Mouse (Mus musculus): ENCODE results near the gene Krt12. TPM values are rescaled to one million over a fixed set of nuclear protein-coding genes. Genes with fewer than 3 reads are reported as not detected.

The Krt12 gene
- polyA plus RNA-seq, 1 experiment from 2014 or later: 0.14 TPM

GRCm38 (mm10) chr11:99391375-99391774 lies 30.7 kb downstream of the Krt12 start:
- 87% methylated on average over 6 of the region's 6 CpGs for WGBS
- Histone ChIP-seq H3K27me3 (ENCODE audit: control insufficient read depth, insufficient read depth, low read depth, low read length) (no peaks in the 10 kb centered on the region), H3K9ac (ENCODE audit: low read depth, low read length) (no peak overlapping the region), H3K9me3 (replicated peaks; ENCODE audit: control insufficient read depth, low read length, poor library complexity, severe bottlenecking) (no peaks in the 10 kb centered on the region), H3K36me3 (ENCODE audit: control insufficient read depth, insufficient read depth, low read length) (no peaks in the 10 kb centered on the region), H3K4me3 (ENCODE audit: low read depth, low read length) (no peak overlapping the region), H3K4me2 (ENCODE audit: low read length) (no peak overlapping the region), H3K4me1 (ENCODE audit: control insufficient read depth, insufficient read depth, low read length) (peaks cover 4% of the 10 kb centered on the region), H3K27ac (ENCODE audit: low read length) (no peak overlapping the region)
- no peak for ATAC-seq

GRCm38 (mm10) chr11:99390866-99391265 lies 31.2 kb downstream of the Krt12 start:
- no peak overlapping the region for H3K27ac ChIP-seq (ENCODE audit: low read length)
- 82% methylated on average over 7 of the region's 7 CpGs for WGBS
- H3K4me1 ChIP-seq (ENCODE audit: control insufficient read depth, insufficient read depth, low read length): peaks cover 4% of the 10 kb centered on the region
- no peak overlapping the region for H3K9ac ChIP-seq (ENCODE audit: low read depth, low read length)
- H3K9me3 ChIP-seq (replicated peaks; ENCODE audit: control insufficient read depth, low read length, poor library complexity, severe bottlenecking): no peaks in the 10 kb centered on the region
- no peak overlapping the region for H3K4me3 ChIP-seq (ENCODE audit: low read depth, low read length)
- ATAC-seq: no peak
- no peak overlapping the region for H3K4me2 ChIP-seq (ENCODE audit: low read length)
- no peaks in the 10 kb centered on the region for H3K36me3 ChIP-seq (ENCODE audit: control insufficient read depth, insufficient read depth, low read length)
- no peaks in the 10 kb centered on the region for H3K27me3 ChIP-seq (ENCODE audit: control insufficient read depth, insufficient read depth, low read depth, low read length)

- no peak for ATAC-seq
- H3K9ac ChIP-seq (ENCODE audit: low read depth, low read length): no peak within 1 kb of the TSS
- H3K9me3 ChIP-seq (replicated peaks; ENCODE audit: control insufficient read depth, low read length, poor library complexity, severe bottlenecking): no peaks in the 10 kb centered on the region
- no peak within 1 kb of the TSS for H3K4me3 ChIP-seq (ENCODE audit: low read depth, low read length)
- WGBS: 82% methylated on average over 4 of the region's 4 CpGs
- H3K4me1 ChIP-seq (ENCODE audit: control insufficient read depth, insufficient read depth, low read length): peaks cover 9% of the 10 kb centered on the region
- no peak within 1 kb of the TSS for H3K4me2 ChIP-seq (ENCODE audit: low read length)
- H3K36me3 ChIP-seq (ENCODE audit: control insufficient read depth, insufficient read depth, low read length): no peaks in the 10 kb centered on the region
- H3K27ac ChIP-seq (ENCODE audit: low read length): no peak within 1 kb of the TSS
- H3K27me3 ChIP-seq (ENCODE audit: control insufficient read depth, insufficient read depth, low read depth, low read length): no peaks in the 10 kb centered on the region
These were observed 32.8 kb downstream of the Krt12 start, which contains the start of gene Krt10 for GRCm38 (mm10) chr11:99389264-99389663. Krt10 (minus strand) TSS chr11:99389364.

GRCm38 (mm10) chr11:99388661-99389060 lies 33.4 kb downstream of the Krt12 start:
- no peak for ATAC-seq
- 90% methylated on average over 18 of the region's 18 CpGs for WGBS
- H3K4me3 ChIP-seq (ENCODE audit: low read depth, low read length): no peak overlapping the region

GRCm38 (mm10) chr11:99385813-99386721 lies 36.0 kb downstream of the Krt12 start:
- ATAC-seq: peak; percentile 93
- Histone ChIP-seq H3K36me3 (ENCODE audit: control insufficient read depth, insufficient read depth, low read length) (no peaks in the 10 kb centered on the region), H3K27ac (ENCODE audit: low read length) (peak overlapping the region; percentile 95), H3K4me1 (ENCODE audit: control insufficient read depth, insufficient read depth, low read length) (peaks cover 9% of the 10 kb centered on the region), H3K27me3 (ENCODE audit: control insufficient read depth, insufficient read depth, low read depth, low read length) (no peaks in the 10 kb centered on the region), H3K4me2 (ENCODE audit: low read length) (peak overlapping the region; percentile 69), H3K4me3 (ENCODE audit: low read depth, low read length) (peak overlapping the region; percentile 62), H3K9me3 (replicated peaks; ENCODE audit: control insufficient read depth, low read length, poor library complexity, severe bottlenecking) (no peaks in the 10 kb centered on the region), H3K9ac (ENCODE audit: low read depth, low read length) (peak overlapping the region; percentile 77)
- WGBS: 2% methylated on average over 71 of the region's 71 CpGs

More at GRCm38 (mm10) chr11:99388661-99389060, 33.4 kb downstream of the Krt12 start:
- no peaks in the 10 kb centered on the region for H3K36me3 ChIP-seq (ENCODE audit: control insufficient read depth, insufficient read depth, low read length)
- no peak overlapping the region for H3K9ac ChIP-seq (ENCODE audit: low read depth, low read length)
- no peaks in the 10 kb centered on the region for H3K27me3 ChIP-seq (ENCODE audit: control insufficient read depth, insufficient read depth, low read depth, low read length)
- H3K27ac ChIP-seq (ENCODE audit: low read length): no peak overlapping the region
- H3K4me2 ChIP-seq (ENCODE audit: low read length): no peak overlapping the region
- peaks cover 9% of the 10 kb centered on the region for H3K4me1 ChIP-seq (ENCODE audit: control insufficient read depth, insufficient read depth, low read length)
- H3K9me3 ChIP-seq (replicated peaks; ENCODE audit: control insufficient read depth, low read length, poor library complexity, severe bottlenecking): no peaks in the 10 kb centered on the region

GRCm38 (mm10) chr11:99379568-99379967 lies 42.5 kb downstream of the Krt12 start:
- Histone ChIP-seq H3K27ac (ENCODE audit: low read length) (no peak overlapping the region), H3K27me3 (ENCODE audit: control insufficient read depth, insufficient read depth, low read depth, low read length) (no peaks in the 10 kb centered on the region), H3K4me3 (ENCODE audit: low read depth, low read length) (no peak overlapping the region), H3K4me2 (ENCODE audit: low read length) (no peak overlapping the region), H3K4me1 (ENCODE audit: control insufficient read depth, insufficient read depth, low read length) (peaks cover 1% of the 10 kb centered on the region), H3K36me3 (ENCODE audit: control insufficient read depth, insufficient read depth, low read length) (no peaks in the 10 kb centered on the region), H3K9ac (ENCODE audit: low read depth, low read length) (no peak overlapping the region), H3K9me3 (replicated peaks; ENCODE audit: control insufficient read depth, low read length, poor library complexity, severe bottlenecking) (no peaks in the 10 kb centered on the region)
- 10% methylated on average over 5 of the region's 5 CpGs for WGBS
- no peak for ATAC-seq

GRCm38 (mm10) chr11:99374803-99375202 lies 47.3 kb downstream of the Krt12 start, which contains the start of gene Krt28:
Krt28 (minus strand) TSS chr11:99374903.
- no peak for ATAC-seq
- Histone ChIP-seq H3K9me3 (replicated peaks; ENCODE audit: control insufficient read depth, low read length, poor library complexity, severe bottlenecking) (no peaks in the 10 kb centered on the region), H3K4me3 (ENCODE audit: low read depth, low read length) (no peak within 1 kb of the TSS), H3K27me3 (ENCODE audit: control insufficient read depth, insufficient read depth, low read depth, low read length) (no peaks in the 10 kb centered on the region), H3K36me3 (ENCODE audit: control insufficient read depth, insufficient read depth, low read length) (no peaks in the 10 kb centered on the region), H3K4me1 (ENCODE audit: control insufficient read depth, insufficient read depth, low read length) (no peaks in the 10 kb centered on the region), H3K27ac (ENCODE audit: low read length) (no peak within 1 kb of the TSS), H3K4me2 (ENCODE audit: low read length) (no peak within 1 kb of the TSS), H3K9ac (ENCODE audit: low read depth, low read length) (no peak within 1 kb of the TSS)
- 83% methylated on average over 13 of the region's 13 CpGs for WGBS

- Histone ChIP-seq H3K36me3 (ENCODE audit: control insufficient read depth, insufficient read depth, low read length) (no peaks in the 10 kb centered on the region), H3K4me1 (ENCODE audit: control insufficient read depth, insufficient read depth, low read length) (no peaks in the 10 kb centered on the region), H3K27me3 (ENCODE audit: control insufficient read depth, insufficient read depth, low read depth, low read length) (no peaks in the 10 kb centered on the region), H3K9me3 (replicated peaks; ENCODE audit: control insufficient read depth, low read length, poor library complexity, severe bottlenecking) (no peaks in the 10 kb centered on the region), H3K27ac (ENCODE audit: low read length) (peak overlapping the region; percentile 60; the same call in 1 of the 2 replicates), H3K4me3 (ENCODE audit: low read depth, low read length) (no peak overlapping the region), H3K4me2 (ENCODE audit: low read length) (no peak overlapping the region), H3K9ac (ENCODE audit: low read depth, low read length) (no peak overlapping the region)
- peak; percentile 64; the same call in 1 of the 2 replicates for ATAC-seq
- 73% methylated on average over 8 of the region's 8 CpGs for WGBS
These were observed 52.1 kb downstream of the Krt12 start for GRCm38 (mm10) chr11:99369853-99370451.

- Histone ChIP-seq H3K4me3 (ENCODE audit: low read depth, low read length) (no peak overlapping the region), H3K4me1 (ENCODE audit: control insufficient read depth, insufficient read depth, low read length) (no peaks in the 10 kb centered on the region), H3K27me3 (ENCODE audit: control insufficient read depth, insufficient read depth, low read depth, low read length) (no peaks in the 10 kb centered on the region), H3K36me3 (ENCODE audit: control insufficient read depth, insufficient read depth, low read length) (no peaks in the 10 kb centered on the region), H3K9me3 (replicated peaks; ENCODE audit: control insufficient read depth, low read length, poor library complexity, severe bottlenecking) (no peaks in the 10 kb centered on the region), H3K9ac (ENCODE audit: low read depth, low read length) (no peak overlapping the region), H3K27ac (ENCODE audit: low read length) (no peak overlapping the region), H3K4me2 (ENCODE audit: low read length) (no peak overlapping the region)
- 14% methylated on average over 3 of the region's 3 CpGs for WGBS
- no peak for ATAC-seq
These were observed 52.8 kb downstream of the Krt12 start for GRCm38 (mm10) chr11:99369229-99369628.

Measured in midbrain, embryonic 16.5 days (tissue).